Mouse (Mus musculus) midbrain, embryonic 10.5 days (tissue): Measurements from ENCODE around the gene Dhtkd1. TPM values are rescaled to one million over a fixed set of nuclear protein-coding genes. Genes with fewer than 3 reads are reported as not detected.
A peak's percentile ranks its signal among the peaks of the same experiment; 100 is the strongest.

Experiments used
- DNase-seq: peaks from one replicate; pipeline ENCODE4 v3.0.0-alpha.2; 2017; ENCODE audit warnings: low spot score
- H3K27ac ChIP-seq: fragments of 300-500 bp; sonication (generic); replicated peaks from 2 replicates; pipeline ENCODE4 v1.5.1; 2016; ENCODE audit warnings: mild to moderate bottlenecking
- H3K27me3 ChIP-seq: fragments of 300-500 bp; sonication (generic); 2 replicates; pipeline ENCODE4 v1.6.1; 2016; ENCODE audit warnings: low read depth, mild to moderate bottlenecking; ENCODE audit not compliant: poor library complexity, severe bottlenecking
- H3K36me3 ChIP-seq: fragments of 300-500 bp; sonication (generic); 2 replicates; pipeline ENCODE4 v1.6.1; 2016; ENCODE audit warnings: mild to moderate bottlenecking, moderate library complexity
- H3K4me1 ChIP-seq: fragments of 300-500 bp; sonication (generic); 2 replicates; pipeline ENCODE4 v1.6.1; 2016
- H3K4me3 ChIP-seq: fragments of 300-500 bp; sonication (generic); 2 replicates; pipeline ENCODE4 v1.5.1; 2016; ENCODE audit warnings: mild to moderate bottlenecking, moderate library complexity
- H3K9me3 ChIP-seq: fragments of 300-500 bp; sonication (generic); replicated peaks from 2 replicates; pipeline ENCODE4 v1.6.1; 2016; ENCODE audit warnings: mild to moderate bottlenecking
- WGBS: fragments of 180-500 bp; shearing (Covaris S2); methylation state at CpG from one replicate; pipeline ENCODE4 v1.1.7; 2016; 5-methylcytosine and 5-hydroxymethylcytosine counted together
- polyA plus RNA-seq: library from polyadenylated mRNA; unstranded; fragments of >200 nt; fragmentation: Nextera tagmentation; extraction: Ambion mirVana; gene quantifications from 2 replicates; pipeline ENCODE4 v1.2.1, GENCODE M21; 2016

Dhtkd1 gene
- polyA plus RNA-seq, 1 experiment from 2014 or later: 5.6 TPM

DNA sequence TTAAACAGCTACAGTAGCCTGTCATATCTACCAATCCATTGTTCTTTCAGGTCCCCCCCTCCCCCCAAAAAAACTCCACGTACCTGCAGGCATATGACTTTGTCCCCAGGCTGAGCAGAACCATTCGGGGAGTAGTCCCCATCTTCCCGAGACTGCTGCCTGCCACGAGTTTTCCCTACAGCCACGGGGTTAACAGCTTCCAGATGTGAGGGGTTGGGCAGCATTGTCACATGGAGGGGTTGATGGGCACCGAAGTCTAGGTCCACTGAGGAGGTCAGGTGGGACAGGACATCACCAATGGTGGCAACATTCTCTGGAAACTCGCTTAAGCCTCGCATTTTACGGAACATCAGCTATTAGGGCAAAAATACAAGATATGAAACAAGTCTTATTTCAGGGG is 18.8 kb downstream of the Dhtkd1 start:
- whole genome bisulfite sequencing: 88% methylated on average over 9 of the region's 9 CpGs
- H3K9me3 ChIP-seq: no peaks in the 10 kb centered on the region
- peaks cover 36% of the 10 kb centered on the region for H3K36me3 ChIP-seq
- H3K27ac ChIP-seq: no peak overlapping the region
- H3K4me3 ChIP-seq: no peak overlapping the region
- no peaks in the 10 kb centered on the region for H3K27me3 ChIP-seq
- DNase-seq: no peak
- no peaks in the 10 kb centered on the region for H3K4me1 ChIP-seq

- Histone ChIP-seq H3K36me3 (peaks cover 29% of the 10 kb centered on the region), H3K4me3 (no peak overlapping the region), H3K9me3 (no peaks in the 10 kb centered on the region), H3K27ac (no peak overlapping the region), H3K27me3 (no peaks in the 10 kb centered on the region), H3K4me1 (no peaks in the 10 kb centered on the region)
- no peak for DNase-seq
- WGBS: 93% methylated on average over 6 of the region's 6 CpGs
Measured at GRCm38 (mm10) chr2:5922823-5923222, 19.8 kb downstream of the Dhtkd1 start.

- no peak overlapping the region for H3K4me3 ChIP-seq
- 85% methylated on average over 16 of the region's 16 CpGs for WGBS
- no peaks in the 10 kb centered on the region for H3K9me3 ChIP-seq
- H3K36me3 ChIP-seq: peaks cover 23% of the 10 kb centered on the region
- H3K4me1 ChIP-seq: no peaks in the 10 kb centered on the region
- no peaks in the 10 kb centered on the region for H3K27me3 ChIP-seq
- no peak overlapping the region for H3K27ac ChIP-seq
- DNase-seq: no peak
Measured at GRCm38 (mm10) chr2:5911282-5911965, 31.2 kb downstream of the Dhtkd1 start.

DNA sequence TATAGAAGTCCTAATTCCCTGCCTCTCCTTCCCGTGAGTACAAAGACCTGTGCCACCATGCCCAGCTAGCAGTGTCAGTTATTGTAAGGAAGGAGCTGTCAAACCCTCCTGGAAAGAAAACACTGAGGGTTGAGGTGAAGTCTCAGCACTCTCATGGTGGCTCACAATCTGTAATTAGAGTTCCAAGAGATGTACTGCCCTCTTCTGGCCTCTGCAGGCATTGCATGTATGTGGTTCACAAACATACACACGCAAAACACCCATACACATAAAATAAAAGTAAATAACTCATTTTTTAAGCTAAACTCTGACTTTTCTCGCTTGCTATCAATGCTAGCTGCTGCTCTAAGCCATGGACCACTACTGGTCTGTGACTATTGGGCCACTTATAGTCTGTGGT is 36.0 kb downstream of the Dhtkd1 start:
- H3K36me3 ChIP-seq: peaks cover 18% of the 10 kb centered on the region
- DNase-seq: peak; percentile 49
- whole genome bisulfite sequencing: 55% methylated on average over 3 of the region's 3 CpGs
- H3K4me3 ChIP-seq: no peak overlapping the region
- no peaks in the 10 kb centered on the region for H3K9me3 ChIP-seq
- H3K4me1 ChIP-seq: no peaks in the 10 kb centered on the region
- no peaks in the 10 kb centered on the region for H3K27me3 ChIP-seq
- no peak overlapping the region for H3K27ac ChIP-seq

DNA sequence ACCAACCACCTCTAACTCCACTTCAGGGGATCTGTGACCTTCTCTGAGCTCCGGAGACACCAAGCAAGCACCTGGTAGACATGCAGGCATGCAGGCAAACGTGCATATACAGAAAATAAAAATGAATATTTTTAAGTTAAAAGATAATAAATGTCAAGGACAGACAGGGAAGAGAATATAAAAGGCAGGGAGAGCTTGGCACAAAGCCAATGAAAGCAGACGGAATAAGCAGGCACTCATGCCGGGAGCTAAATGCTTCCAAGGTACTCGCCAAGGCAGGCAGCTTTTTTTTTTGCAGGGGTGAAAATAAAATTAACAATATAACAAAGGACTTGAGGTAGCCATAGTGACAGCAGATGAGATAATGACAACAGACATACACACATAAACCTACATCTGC is 36.5 kb downstream of the Dhtkd1 start:
- no peaks in the 10 kb centered on the region for H3K27me3 ChIP-seq
- no peaks in the 10 kb centered on the region for H3K9me3 ChIP-seq
- H3K36me3 ChIP-seq: peaks cover 19% of the 10 kb centered on the region
- DNase-seq: no peak
- no peak overlapping the region for H3K4me3 ChIP-seq
- no peaks in the 10 kb centered on the region for H3K4me1 ChIP-seq
- no peak overlapping the region for H3K27ac ChIP-seq
- WGBS: 86% methylated on average over 5 of the region's 5 CpGs

- H3K9me3 ChIP-seq: no peaks in the 10 kb centered on the region
- DNase-seq: no peak
- H3K27me3 ChIP-seq: no peaks in the 10 kb centered on the region
- no peak overlapping the region for H3K27ac ChIP-seq
- peaks cover 22% of the 10 kb centered on the region for H3K36me3 ChIP-seq
- 59% methylated on average over 5 of the region's 5 CpGs for WGBS
- no peaks in the 10 kb centered on the region for H3K4me1 ChIP-seq
- no peak overlapping the region for H3K4me3 ChIP-seq
Measured at GRCm38 (mm10) chr2:5900145-5900544, 42.4 kb downstream of the Dhtkd1 start.

GRCm38 (mm10) chr2:5894843-5895570 is 47.6 kb downstream of the Dhtkd1 start, which contains the start of gene Sec61a2:
TSS of gene Sec61a2 (minus strand) at chr2:5895432.
- Histone ChIP-seq H3K36me3 (peaks cover 43% of the 10 kb centered on the region), H3K27me3 (no peaks in the 10 kb centered on the region), H3K9me3 (no peaks in the 10 kb centered on the region), H3K4me1 (peaks cover 10% of the 10 kb centered on the region), H3K4me3 (peak within 1 kb of the TSS; percentile 86), H3K27ac (peak within 1 kb of the TSS; percentile 96)
- DNase-seq: peak; percentile 100
- WGBS: under 1% methylated on average over 62 of the region's 62 CpGs

GRCm38 (mm10) chr2:5894296-5894695 is 48.3 kb downstream of the Dhtkd1 start:
- Histone ChIP-seq H3K4me1 (peaks cover 10% of the 10 kb centered on the region), H3K4me3 (peak overlapping the region; percentile 86), H3K27me3 (no peaks in the 10 kb centered on the region), H3K27ac (peak overlapping the region; percentile 96), H3K36me3 (peaks cover 50% of the 10 kb centered on the region), H3K9me3 (no peaks in the 10 kb centered on the region)
- DNase-seq: peak; percentile 18
- 54% methylated on average over 11 of the region's 11 CpGs for WGBS

DNA sequence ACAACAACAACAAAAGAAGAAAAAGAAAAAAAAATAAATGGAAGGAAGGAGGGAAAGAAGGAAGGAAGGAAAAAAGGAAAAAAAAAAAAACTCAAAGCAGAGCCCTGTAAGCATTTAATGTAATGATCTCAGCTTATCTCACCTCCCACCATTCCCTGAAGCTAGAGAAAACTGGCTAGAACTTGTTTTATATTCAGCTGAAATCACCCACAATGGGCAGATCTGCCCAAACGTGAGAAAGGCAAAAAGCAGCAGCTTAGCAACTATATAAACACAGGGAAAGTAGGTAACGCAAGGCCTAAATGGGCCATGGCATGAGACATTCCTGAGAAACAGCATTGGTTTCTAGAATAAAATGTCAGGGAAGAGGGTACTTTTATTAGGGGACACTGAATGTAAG is 53.2 kb downstream of the Dhtkd1 start:
- Histone ChIP-seq H3K27ac (no peak overlapping the region), H3K4me3 (no peak overlapping the region), H3K9me3 (no peaks in the 10 kb centered on the region), H3K36me3 (peaks cover 84% of the 10 kb centered on the region), H3K27me3 (no peaks in the 10 kb centered on the region), H3K4me1 (peaks cover 9% of the 10 kb centered on the region)
- no peak for DNase-seq
- 67% methylated on average over 2 of the region's 2 CpGs for WGBS

GRCm38 (mm10) chr2:5888865-5889264 is 53.7 kb downstream of the Dhtkd1 start:
- Histone ChIP-seq H3K9me3 (no peaks in the 10 kb centered on the region), H3K27ac (no peak overlapping the region), H3K36me3 (peaks cover 90% of the 10 kb centered on the region), H3K4me1 (peaks cover 5% of the 10 kb centered on the region; the same call in 1 of the 2 replicates), H3K4me3 (no peak overlapping the region), H3K27me3 (no peaks in the 10 kb centered on the region)
- 89% methylated on average over 5 of the region's 5 CpGs for WGBS
- DNase-seq: no peak

DNA sequence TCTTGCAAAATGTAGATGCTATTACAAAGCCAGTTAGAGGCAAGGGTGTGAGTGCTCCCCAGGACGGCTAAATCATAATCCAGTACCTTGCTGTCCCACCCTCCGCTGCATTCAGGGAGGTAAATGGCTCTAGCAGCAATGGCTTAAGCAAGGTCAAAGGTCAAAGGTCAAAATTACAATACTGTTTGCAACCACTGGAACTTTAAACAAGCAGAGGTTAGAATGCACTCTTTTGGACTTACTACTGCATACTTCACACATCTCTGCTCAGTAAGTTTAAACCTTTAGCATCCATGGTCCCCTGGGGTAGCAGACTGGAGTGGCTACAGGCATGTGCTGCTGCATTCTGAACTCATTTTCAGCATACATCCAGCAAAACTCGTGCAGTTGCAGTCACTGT is 65.1 kb downstream of the Dhtkd1 start:
- H3K27ac ChIP-seq: no peak overlapping the region
- DNase-seq: no peak
- 73% methylated on average over 3 of the region's 3 CpGs for WGBS
- peaks cover 97% of the 10 kb centered on the region for H3K36me3 ChIP-seq
- H3K4me1 ChIP-seq: no peaks in the 10 kb centered on the region
- H3K4me3 ChIP-seq: no peak overlapping the region
- no peaks in the 10 kb centered on the region for H3K9me3 ChIP-seq
- no peaks in the 10 kb centered on the region for H3K27me3 ChIP-seq

- Histone ChIP-seq H3K4me3 (no peak overlapping the region), H3K9me3 (no peaks in the 10 kb centered on the region), H3K36me3 (peaks cover 91% of the 10 kb centered on the region), H3K27me3 (no peaks in the 10 kb centered on the region), H3K4me1 (no peaks in the 10 kb centered on the region), H3K27ac (no peak overlapping the region)
- no peak for DNase-seq
- WGBS: 94% methylated on average over 5 of the region's 5 CpGs
Measured at GRCm38 (mm10) chr2:5869746-5870145, 72.8 kb downstream of the Dhtkd1 start.

- WGBS: 93% methylated on average over 2 of the region's 2 CpGs
- peaks cover 89% of the 10 kb centered on the region for H3K36me3 ChIP-seq
- no peak for DNase-seq
Measured at GRCm38 (mm10) chr2:5867681-5868080, 74.9 kb downstream of the Dhtkd1 start.

More at GRCm38 (mm10) chr2:5867681-5868080, 74.9 kb downstream of the Dhtkd1 start:
- H3K4me1 ChIP-seq: no peaks in the 10 kb centered on the region
- H3K9me3 ChIP-seq: no peaks in the 10 kb centered on the region
- no peaks in the 10 kb centered on the region for H3K27me3 ChIP-seq
- H3K27ac ChIP-seq: no peak overlapping the region
- no peak overlapping the region for H3K4me3 ChIP-seq
